Mouse (Mus musculus) CH12.LX (cell line): ENCODE results near the gene Prkca. TPM values are rescaled to one million over a fixed set of nuclear protein-coding genes. Genes with fewer than 3 reads are reported as not detected.

Source experiments
- DNase-seq: peaks from one replicate; pipeline ENCODE4 v3.0.0-alpha.2; 2013; ENCODE audit errors: extremely low read depth
- H3K27ac ChIP-seq: 2 replicates; pipeline ENCODE4 v1.5.1; 2012; ENCODE audit warnings: low read depth, mild to moderate bottlenecking, control low read depth, moderate library complexity; ENCODE audit not compliant: insufficient read depth
- H3K27me3 ChIP-seq: replicated peaks from 2 replicates; pipeline ENCODE3; 2012; ENCODE audit warnings: inconsistent platforms
- H3K36me3 ChIP-seq, 2 experiments: replicated peaks in 1 of 2; 2 replicates each; pipeline versions ENCODE3 to v1.6.1; 2012; ENCODE audit warnings: inconsistent platforms in 1 of 2, low read length in 1 of 2, mild to moderate bottlenecking in 1 of 2, mixed read lengths in 1 of 2, moderate library complexity in 1 of 2; ENCODE audit not compliant: control insufficient read depth in 1 of 2, insufficient read depth in 1 of 2
- H3K4me1 ChIP-seq, 2 experiments: 2 replicates each; pipeline ENCODE4 v1.6.1; 2012; ENCODE audit warnings: inconsistent platforms in 1 of 2, moderate library complexity in 1 of 2; ENCODE audit not compliant: insufficient read depth in 2 of 2, control insufficient read depth in 1 of 2
- H3K4me2 ChIP-seq: 2 replicates; pipeline ENCODE4 v1.6.1; 2012; ENCODE audit warnings: low read depth, mild to moderate bottlenecking, control low read depth; ENCODE audit not compliant: poor library complexity, insufficient read depth, severe bottlenecking
- H3K4me3 ChIP-seq, 3 experiments: fragments of 150-350 bp in 1 of 3; sonication (generic) in 1 of 3; replicated peaks in 1 of 3; 2 replicates each; pipeline versions ENCODE3 to v1.5.1; 2011 to 2012; ENCODE audit warnings: low read depth in 2 of 3, low read length in 2 of 3, mild to moderate bottlenecking in 2 of 3, moderate library complexity in 2 of 3, control low read depth in 1 of 3, improper control_type of control experiment in 1 of 3, inconsistent platforms in 1 of 3, mixed read lengths in 1 of 3; ENCODE audit not compliant: poor library complexity in 1 of 3
- H3K79me2 ChIP-seq: replicated peaks from 2 replicates; pipeline ENCODE4 v1.6.1; 2012; ENCODE audit warnings: mild to moderate bottlenecking, moderate library complexity; ENCODE audit not compliant: control insufficient read depth, poor library complexity, insufficient read depth, severe bottlenecking; ENCODE audit errors: extremely low read depth
- H3K9ac ChIP-seq: 2 replicates; pipeline ENCODE4 v1.6.1; 2012; ENCODE audit warnings: low read depth, mild to moderate bottlenecking, control low read depth, moderate library complexity; ENCODE audit not compliant: insufficient read depth
- H3K9me3 ChIP-seq: replicated peaks from 2 replicates; pipeline ENCODE3; 2012; ENCODE audit warnings: low read length, inconsistent platforms, mixed read lengths
- BHLHE40 ChIP-seq: IDR thresholded peaks from 2 replicates; pipeline ENCODE4 v1.6.1; 2011; ENCODE audit warnings: mild to moderate bottlenecking, low read depth, low read length, improper control_type of control experiment
- CHD1 ChIP-seq: IDR thresholded peaks from 2 replicates; pipeline ENCODE4 v1.6.1; 2012; ENCODE audit warnings: low read depth, low read length, improper control_type of control experiment, inconsistent platforms
- CHD2 ChIP-seq: IDR thresholded peaks from 2 replicates; pipeline ENCODE4 v1.6.1; 2011; ENCODE audit warnings: low read length, improper control_type of control experiment
- E2F4 ChIP-seq: IDR thresholded peaks from 2 replicates; pipeline ENCODE4 v1.6.1; 2011; ENCODE audit warnings: low read depth, low read length, improper control_type of control experiment; ENCODE audit not compliant: insufficient replicate concordance
- ETS1 ChIP-seq: conservative IDR thresholded peaks from 2 replicates; pipeline ENCODE4 v1.6.1; 2012; ENCODE audit warnings: low read depth, mild to moderate bottlenecking, inconsistent platforms, low read length, improper control_type of control experiment, moderate library complexity
- GABPA ChIP-seq: IDR thresholded peaks from 2 replicates; pipeline ENCODE4 v1.6.1; 2012; ENCODE audit warnings: low read depth, low read length, improper control_type of control experiment, inconsistent platforms; ENCODE audit not compliant: insufficient replicate concordance
- IRF4 ChIP-seq: IDR thresholded peaks from 2 replicates; pipeline ENCODE4 v1.6.1; 2014; ENCODE audit warnings: low read depth, mild to moderate bottlenecking, inconsistent platforms, low read length, improper control_type of control experiment
- MAZ ChIP-seq: IDR thresholded peaks from 2 replicates; pipeline ENCODE4 v1.6.1; 2012; ENCODE audit warnings: low read depth, mild to moderate bottlenecking, inconsistent platforms, low read length, improper control_type of control experiment, moderate library complexity
- MEF2A ChIP-seq: IDR thresholded peaks from 2 replicates; pipeline ENCODE4 v1.6.1; 2014; ENCODE audit warnings: low read depth, mild to moderate bottlenecking, inconsistent platforms, low read length, improper control_type of control experiment, borderline replicate concordance
- NRF1 ChIP-seq: IDR thresholded peaks from 2 replicates; pipeline ENCODE4 v1.6.1; 2014; ENCODE audit warnings: low read depth, mild to moderate bottlenecking, inconsistent platforms, low read length, improper control_type of control experiment, moderate library complexity
- RAD21 ChIP-seq: IDR thresholded peaks from 2 replicates; pipeline ENCODE4 v1.6.1; 2011; ENCODE audit warnings: low read depth, mild to moderate bottlenecking, low read length, improper control_type of control experiment, moderate library complexity
- SIN3A ChIP-seq: IDR thresholded peaks from 2 replicates; pipeline ENCODE4 v1.6.1; 2012; ENCODE audit warnings: low read length, improper control_type of control experiment, inconsistent platforms
- TBP ChIP-seq: conservative IDR thresholded peaks from 2 replicates; pipeline ENCODE4 v1.6.1; 2011; ENCODE audit warnings: low read depth, low read length, improper control_type of control experiment
- UBTF ChIP-seq: IDR thresholded peaks from 2 replicates; pipeline ENCODE4 v1.6.1; 2012; ENCODE audit warnings: low read depth, mild to moderate bottlenecking, inconsistent platforms, low read length, improper control_type of control experiment, moderate library complexity
- USF1 ChIP-seq: IDR thresholded peaks from 2 replicates; pipeline ENCODE4 v1.6.1; 2014; ENCODE audit warnings: low read depth, mild to moderate bottlenecking, inconsistent platforms, low read length, improper control_type of control experiment
- USF2 ChIP-seq: conservative IDR thresholded peaks from 2 replicates; pipeline ENCODE4 v1.6.1; 2011; ENCODE audit warnings: low read depth, low read length, improper control_type of control experiment
- ZKSCAN1 ChIP-seq: IDR thresholded peaks from 2 replicates; pipeline ENCODE4 v1.6.1; 2012; ENCODE audit warnings: low read depth, inconsistent platforms, low read length, improper control_type of control experiment, borderline replicate concordance
- ZNF384 ChIP-seq: IDR thresholded peaks from 2 replicates; pipeline ENCODE4 v1.6.1; 2012; ENCODE audit warnings: low read depth, low read length, improper control_type of control experiment, inconsistent platforms
- dilution Hi-C: fragments of 300-500 bp; cut with MboI; formaldehyde crosslinking; loops from 2 replicates; pipeline ENCODE4 v1.14.3; 2020; ENCODE audit warnings: low sequenced_read_pairs; ENCODE audit not compliant: extremely low pct_unique_long_range_greater_than_20kb, extremely low pct_ligation_motif_present
- in situ Hi-C: fragments of 300-500 bp; cut with MboI; formaldehyde crosslinking; loops from 3 replicates; pipeline ENCODE4 v1.14.3; 2019; ENCODE audit warnings: low sequenced_read_pairs, low pct_ligation_motif_present, low pct_unique_long_range_greater_than_20kb, mixed read lengths
- polyA plus RNA-seq: library from polyadenylated mRNA; unstranded; fragments of >175 nt; gene quantifications from 2 replicates; pipeline ENCODE4 v1.2.1, GENCODE M21; 2012; ENCODE audit warnings: low read depth; ENCODE audit not compliant: insufficient read length
- total RNA-seq, 2 experiments: library from RNA; depleted of rRNA; stranded (reverse); fragments of 300-350 nt in 1 of 2; fragments of >200 nt in 1 of 2; gene quantifications; 2 replicates each; pipeline ENCODE4 v1.2.3; 2012 to 2014

Gene Prkca
- total and polyA plus RNA-seq, 3 experiments: 40.0 to 107 (median 43.7) TPM

DNA sequence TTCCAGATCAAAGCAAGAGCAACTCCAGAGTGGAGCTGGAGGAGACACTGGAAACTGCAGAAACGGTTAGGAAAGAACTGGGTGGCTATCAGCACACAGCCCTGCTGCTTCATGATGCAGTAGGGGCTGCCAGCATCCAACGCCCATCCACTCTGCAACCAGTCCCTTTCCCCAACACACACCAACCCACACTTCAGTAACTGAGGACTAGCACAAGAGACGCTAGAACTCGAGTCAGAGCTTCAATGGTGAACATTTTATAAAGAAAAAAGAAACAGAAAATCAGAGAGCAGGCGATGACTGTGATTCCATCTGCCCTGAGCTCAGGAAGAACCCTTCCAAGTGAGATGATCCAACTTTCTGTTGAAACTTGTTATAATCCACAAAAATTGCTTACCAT, 31.2 kb downstream of the Prkca start:
- peaks cover 7 to 76% of the 10 kb centered on the region in 2 experiments for H3K36me3 ChIP-seq
- TF ChIP-seq USF1 (no peak), ZNF384 (no peak)
- in situ Hi-C loops (no loop called here), dilution Hi-C loops (no loop called here)
- H3K9me3 ChIP-seq: no peaks in the 10 kb centered on the region
- H3K9ac ChIP-seq: no peak overlapping the region
- H3K27ac ChIP-seq: no peak overlapping the region
- no peak for DNase-seq
- peaks cover 28% of the 10 kb centered on the region for H3K79me2 ChIP-seq
- no peak overlapping the region for H3K4me3 ChIP-seq
- no peaks in the 10 kb centered on the region for H3K27me3 ChIP-seq
- 0 out of 2 replicates have a peak overlapping the region, but pooled peaks have one; percentile 18 for H3K4me2 ChIP-seq
- H3K4me1 ChIP-seq: peaks cover 3 to 43% of the 10 kb centered on the region in 2 experiments

- peaks cover 25% of the 10 kb centered on the region for H3K79me2 ChIP-seq
- H3K4me1 ChIP-seq: peaks cover 3 to 41% of the 10 kb centered on the region in 2 experiments
- H3K27me3 ChIP-seq: no peaks in the 10 kb centered on the region
- no peak overlapping the region for H3K9ac ChIP-seq
- TF ChIP-seq CHD2 (0 out of 2 replicates have a peak, but pooled peaks have one; percentile 13), ZKSCAN1 (no peak), USF2 (no peak), SIN3A (0 out of 2 replicates have a peak, but pooled peaks have one; percentile 34), MEF2A (peak; percentile 42; the same call in 1 of the 2 replicates), ZNF384 (no peak), IRF4 (0 out of 2 replicates have a peak, but pooled peaks have one; percentile 7), BHLHE40 (no peak), UBTF (no peak), E2F4 (no peak), GABPA (no peak), NRF1 (no peak), ETS1 (peak; percentile 28; the same call in 1 of the 2 replicates), CHD1 (no peak), TBP (no peak), MAZ (no peak), RAD21 (no peak)
- dilution Hi-C loops: no loop called here
- in situ Hi-C loops: no loop called here
- DNase-seq: peak; percentile 47
- H3K9me3 ChIP-seq: no peaks in the 10 kb centered on the region
- no peak overlapping the region for H3K4me3 ChIP-seq
- H3K36me3 ChIP-seq: peaks cover 7 to 76% of the 10 kb centered on the region in 2 experiments
- H3K4me2 ChIP-seq: no peak overlapping the region
- H3K27ac ChIP-seq: no peak overlapping the region
Observed at GRCm38 (mm10) chr11:108311912-108312311, 31.8 kb downstream of the Prkca start.
